Mouse (Mus musculus): Measurements from ENCODE around the gene Rbl2.

DNA sequence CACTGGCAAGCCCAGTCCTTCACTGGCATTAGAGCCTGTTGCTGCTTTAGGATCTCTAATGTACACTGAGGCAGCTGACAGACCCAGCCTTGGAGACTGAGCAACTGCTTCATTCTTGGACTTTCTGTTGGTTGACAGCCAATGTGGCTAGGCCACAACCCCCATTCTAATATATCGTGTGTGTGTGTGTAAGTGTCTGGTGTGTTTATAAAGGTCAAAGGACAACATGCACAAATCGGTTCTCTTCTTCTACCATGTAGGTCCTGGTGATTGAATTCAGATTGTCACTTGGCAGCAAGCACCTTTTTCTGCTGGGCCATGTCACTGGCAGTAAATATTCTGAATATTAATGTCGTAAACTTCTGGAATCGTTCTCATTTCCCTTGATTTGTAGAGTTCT lies 23.5 kb upstream of the Rbl2 start:
- TF ChIP-seq CTCF (IDR thresholded peaks at IDR 0.05; ENCODE audit: extremely low read depth, insufficient read depth, insufficient read length, insufficient replicate concordance) (no peak), POLR2A (IDR thresholded peaks at IDR 0.05; ENCODE audit: low read depth, low read length) (no peak)
